Mouse (Mus musculus): ENCODE data around the gene Nhs. TPM values are rescaled to one million over a fixed set of nuclear protein-coding genes. Genes with fewer than 3 reads are reported as not detected.

Nhs gene
- total RNA-seq, 2 experiments from 2014 or later: 2.3 to 2.6 TPM

DNA sequence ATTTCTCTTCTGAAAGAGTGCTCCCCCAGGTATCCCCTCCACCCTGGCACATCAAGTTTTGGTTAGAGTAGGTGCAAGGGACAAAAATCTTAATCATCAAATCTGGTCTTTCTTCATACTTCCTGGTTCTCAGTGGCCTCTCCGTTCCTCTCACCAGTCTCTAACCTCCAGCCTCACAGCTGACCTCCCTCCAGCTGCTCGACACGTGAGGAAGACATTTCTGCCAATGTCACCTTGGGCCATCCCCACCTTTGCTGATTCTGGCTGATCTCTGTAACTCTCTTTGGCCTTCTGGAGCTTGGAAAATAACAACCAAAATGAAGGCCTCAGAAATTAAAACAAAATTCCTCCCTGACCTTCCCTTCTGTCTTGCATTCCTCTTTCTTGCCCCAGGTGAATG lies 160.7 kb downstream of the Nhs start:
- H3K4me3 ChIP-seq: no peak overlapping the region
- no peak overlapping the region for H3K27ac ChIP-seq
- no peak for DNase-seq (ENCODE audit: low spot score in 2 of 2)
- no peak for TF ChIP-seq CTCF (conservative IDR thresholded peaks at IDR 0.05)

DNA sequence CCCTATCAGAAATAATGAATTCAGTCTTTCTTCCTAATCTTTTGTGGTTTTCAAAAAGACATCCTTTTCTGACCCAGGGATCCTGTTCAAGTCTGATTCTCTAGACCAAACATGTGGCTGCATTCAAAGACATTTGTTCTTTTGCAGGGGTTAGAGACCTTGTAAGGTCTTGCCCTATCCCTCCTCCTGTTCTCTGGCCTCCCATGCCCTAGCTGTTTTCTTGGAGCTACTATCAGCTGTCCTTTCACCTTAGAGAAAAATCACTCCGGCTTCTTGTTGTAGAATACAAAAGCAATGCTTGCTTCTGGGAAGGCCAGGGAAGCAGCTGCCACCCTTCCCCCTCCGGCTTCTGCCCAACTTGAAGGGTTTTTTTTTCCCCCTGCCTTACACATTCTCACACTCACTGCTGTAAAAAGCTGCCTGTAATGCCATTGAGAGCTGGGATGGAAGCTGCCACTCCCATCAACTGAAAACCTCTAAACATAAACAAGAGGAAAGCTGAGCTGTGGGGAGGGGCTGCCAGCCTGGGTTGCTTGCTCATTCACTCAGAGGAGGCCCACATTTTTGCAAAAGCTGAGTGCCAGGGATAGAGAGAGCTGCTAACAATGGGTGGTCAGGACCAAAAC lies 162.2 kb downstream of the Nhs start:
- no peak overlapping the region for H3K4me3 ChIP-seq
- DNase-seq (ENCODE audit: low spot score in 2 of 2): no peak
- no peak overlapping the region for H3K27ac ChIP-seq
- no peak for TF ChIP-seq CTCF (conservative IDR thresholded peaks at IDR 0.05)

DNA sequence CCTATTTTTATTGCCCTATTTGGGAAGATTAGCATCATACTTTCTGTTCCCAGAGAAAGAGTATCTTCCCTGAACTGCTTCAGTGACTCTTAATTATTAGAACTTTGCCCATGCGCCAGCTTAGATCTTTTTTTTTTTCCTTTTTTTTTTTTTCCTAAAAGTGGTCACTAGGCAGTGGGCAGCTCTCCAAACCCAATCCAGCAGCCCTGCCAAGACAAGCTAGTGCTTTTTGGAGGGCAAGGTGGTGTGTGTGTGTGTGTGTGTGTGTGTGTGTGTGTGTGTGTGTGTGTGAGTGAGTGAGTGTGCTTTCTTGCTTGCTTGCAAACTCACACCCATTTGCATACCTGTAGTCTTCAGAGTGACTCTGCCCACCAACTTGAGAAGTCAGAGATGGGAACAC lies 169.4 kb downstream of the Nhs start:
- no peak for TF ChIP-seq CTCF (conservative IDR thresholded peaks at IDR 0.05)
- Histone ChIP-seq H3K27ac (no peak overlapping the region), H3K4me3 (no peak overlapping the region)
- no peak for DNase-seq (ENCODE audit: low spot score in 2 of 2)

DNA sequence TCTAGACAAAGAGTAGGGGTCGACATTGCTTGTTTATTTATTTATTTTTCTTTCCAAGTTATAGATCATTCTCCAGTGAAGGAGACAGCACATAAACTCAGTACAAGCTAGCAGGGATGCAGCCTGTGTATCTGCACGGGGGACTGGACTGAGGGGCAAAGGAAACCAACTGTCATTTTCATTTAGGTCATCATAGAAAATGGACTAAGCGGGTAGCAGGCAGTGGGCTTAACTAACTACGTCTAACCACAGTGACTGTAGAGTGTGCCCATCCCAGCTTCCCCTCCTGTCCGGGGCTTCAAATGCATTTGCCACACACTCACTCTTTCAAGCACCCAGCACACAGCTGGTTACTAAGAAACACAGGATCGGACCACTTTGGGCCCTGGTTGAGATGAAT lies 174.6 kb downstream of the Nhs start:
- DNase-seq (ENCODE audit: low spot score in 2 of 2): no peak
- H3K4me3 ChIP-seq: no peak overlapping the region
- H3K27ac ChIP-seq: no peak overlapping the region
- TF ChIP-seq CTCF (conservative IDR thresholded peaks at IDR 0.05): no peak

DNA sequence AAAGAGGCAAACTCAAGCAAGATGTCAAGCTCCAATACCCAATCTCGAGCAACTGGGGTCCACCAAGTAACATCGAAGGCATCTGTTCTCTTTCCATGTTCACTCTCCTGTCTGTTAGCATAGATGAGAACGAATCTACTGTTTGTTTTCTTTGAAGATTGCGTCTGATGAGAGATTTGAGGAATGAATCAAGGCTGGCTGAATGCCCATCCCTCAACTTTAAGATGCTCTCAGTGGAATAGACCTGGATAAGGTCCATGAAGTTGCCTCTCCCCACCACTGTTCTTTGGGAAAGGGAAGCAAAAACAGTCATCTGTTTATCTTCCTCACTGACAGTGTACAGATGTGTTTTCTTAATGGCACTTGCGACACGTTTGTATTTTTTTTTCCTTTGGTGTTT lies 178.1 kb downstream of the Nhs start:
- H3K4me3 ChIP-seq: no peak overlapping the region
- no peak for DNase-seq (ENCODE audit: low spot score in 2 of 2)
- H3K27ac ChIP-seq: no peak overlapping the region
- TF ChIP-seq CTCF (conservative IDR thresholded peaks at IDR 0.05): no peak

DNA sequence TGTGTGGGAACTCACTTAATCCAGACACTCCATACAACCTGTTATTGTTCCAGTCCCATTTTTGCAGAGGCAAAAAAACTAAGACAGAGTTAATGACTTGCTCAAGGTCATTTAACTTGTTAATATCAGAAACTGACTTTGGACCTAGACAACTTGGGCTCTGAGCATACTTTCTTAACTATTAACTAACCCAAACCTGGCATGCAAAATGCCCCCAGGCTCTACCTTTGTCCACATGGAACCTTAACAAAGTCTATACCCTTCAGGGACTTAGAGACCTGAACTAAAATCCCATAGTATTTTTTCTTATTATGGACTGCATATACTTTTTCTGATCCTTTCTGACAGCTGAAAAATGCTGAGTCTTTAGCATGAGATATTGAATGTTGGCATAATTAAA lies 179.6 kb downstream of the Nhs start:
- DNase-seq (ENCODE audit: low spot score in 2 of 2): no peak
- no peak overlapping the region for H3K27ac ChIP-seq
- H3K4me3 ChIP-seq: no peak overlapping the region
- no peak for TF ChIP-seq CTCF (conservative IDR thresholded peaks at IDR 0.05)

DNA sequence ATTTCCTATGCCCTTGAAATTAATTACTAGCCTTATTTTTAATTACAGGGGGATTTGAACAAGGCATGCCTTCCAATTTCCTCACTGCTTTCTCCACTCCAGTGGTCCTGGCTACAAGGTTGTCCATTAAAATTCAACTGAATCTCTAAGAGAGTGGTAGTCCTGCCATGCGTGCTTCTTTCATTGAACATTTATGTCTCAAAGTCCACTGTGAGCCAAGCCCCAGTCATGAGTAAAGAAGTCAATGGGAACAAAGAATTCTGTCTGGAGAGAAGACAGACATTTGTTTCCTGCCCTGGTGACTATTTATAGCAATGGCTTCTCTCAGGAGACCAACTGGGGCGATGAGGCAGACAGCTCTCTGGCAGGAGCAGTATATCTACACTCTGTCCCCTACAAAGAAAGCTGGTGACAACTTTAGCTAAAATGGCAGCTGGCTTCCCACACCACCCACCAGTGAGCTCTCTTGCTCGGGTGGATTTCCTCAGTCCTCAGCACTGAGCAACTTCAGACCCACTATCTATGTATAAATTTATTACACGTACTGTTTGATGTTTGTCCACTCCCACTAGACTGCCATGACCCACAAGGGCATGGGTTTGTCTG lies 182.2 kb downstream of the Nhs start:
- DNase-seq (ENCODE audit: low spot score in 2 of 2): no peak
- no peak overlapping the region for H3K27ac ChIP-seq
- no peak overlapping the region for H3K4me3 ChIP-seq
- no peak for TF ChIP-seq CTCF (conservative IDR thresholded peaks at IDR 0.05)

DNA sequence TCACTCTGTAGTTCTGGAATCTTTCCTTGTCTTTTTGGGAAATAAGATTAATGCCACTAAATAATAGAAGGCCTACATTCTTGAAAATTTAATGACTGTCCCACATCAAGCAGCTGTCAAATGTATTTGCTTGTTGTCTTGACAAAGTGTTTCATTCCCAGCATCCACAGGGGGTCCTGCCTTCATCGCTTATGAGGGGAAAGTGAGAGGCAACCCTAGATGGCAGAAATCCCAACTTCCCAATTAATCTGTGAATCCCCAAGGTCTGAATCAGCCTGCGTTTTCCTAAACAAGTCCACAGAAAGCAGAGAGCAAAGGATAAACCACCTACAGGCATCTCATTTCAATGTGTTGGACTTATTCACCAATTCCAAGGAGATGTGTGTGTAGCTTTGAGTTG lies 183.2 kb downstream of the Nhs start:
- Histone ChIP-seq H3K4me3 (no peak overlapping the region), H3K27ac (no peak overlapping the region)
- no peak for TF ChIP-seq CTCF (conservative IDR thresholded peaks at IDR 0.05)
- DNase-seq (ENCODE audit: low spot score in 2 of 2): no peak

DNA sequence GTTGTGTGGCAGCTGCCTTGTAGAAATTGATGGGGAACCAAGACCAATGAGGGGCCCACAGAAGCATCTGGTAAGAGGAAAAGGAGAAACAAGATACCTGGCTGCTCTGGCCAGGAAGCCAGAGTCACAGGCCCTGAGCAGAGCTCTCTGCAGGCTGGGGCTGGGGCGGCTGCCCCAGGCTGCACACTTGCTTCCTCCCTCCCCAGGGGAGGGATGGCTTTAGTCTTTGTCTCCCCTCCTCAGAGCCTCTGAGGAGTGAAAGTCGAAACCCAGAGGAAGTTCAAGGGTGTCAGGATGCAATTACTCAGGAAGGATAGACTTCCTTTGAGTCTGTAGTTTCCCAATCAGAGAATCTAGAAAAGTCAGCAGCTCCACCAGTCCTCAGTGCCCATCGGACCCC lies 186.0 kb downstream of the Nhs start:
- no peak for TF ChIP-seq CTCF (conservative IDR thresholded peaks at IDR 0.05)
- DNase-seq (ENCODE audit: low spot score in 2 of 2): no peak
- Histone ChIP-seq H3K27ac (no peak overlapping the region), H3K4me3 (no peak overlapping the region)

DNA sequence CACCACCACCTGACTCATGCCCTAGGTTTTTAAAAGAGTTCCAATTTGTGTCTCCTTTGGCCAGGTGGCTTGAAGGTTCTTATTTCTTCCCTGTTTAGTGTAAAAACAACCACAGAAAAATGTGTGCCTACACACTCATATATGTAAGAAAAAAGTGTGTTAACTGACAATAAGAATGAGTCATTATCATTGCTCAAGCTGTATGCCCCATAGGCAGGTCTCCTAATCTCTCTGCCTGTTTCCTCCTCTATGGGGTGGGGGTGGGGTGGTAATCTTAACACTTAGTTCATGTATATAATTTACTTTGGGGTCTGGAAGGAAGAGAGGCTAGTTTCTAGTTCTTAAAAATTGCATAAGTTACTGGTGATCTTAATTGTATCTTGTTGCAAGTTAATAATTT lies 186.8 kb downstream of the Nhs start:
- Histone ChIP-seq H3K27ac (no peak overlapping the region), H3K4me3 (no peak overlapping the region)
- DNase-seq (ENCODE audit: low spot score in 2 of 2): no peak
- no peak for TF ChIP-seq CTCF (conservative IDR thresholded peaks at IDR 0.05)

DNA sequence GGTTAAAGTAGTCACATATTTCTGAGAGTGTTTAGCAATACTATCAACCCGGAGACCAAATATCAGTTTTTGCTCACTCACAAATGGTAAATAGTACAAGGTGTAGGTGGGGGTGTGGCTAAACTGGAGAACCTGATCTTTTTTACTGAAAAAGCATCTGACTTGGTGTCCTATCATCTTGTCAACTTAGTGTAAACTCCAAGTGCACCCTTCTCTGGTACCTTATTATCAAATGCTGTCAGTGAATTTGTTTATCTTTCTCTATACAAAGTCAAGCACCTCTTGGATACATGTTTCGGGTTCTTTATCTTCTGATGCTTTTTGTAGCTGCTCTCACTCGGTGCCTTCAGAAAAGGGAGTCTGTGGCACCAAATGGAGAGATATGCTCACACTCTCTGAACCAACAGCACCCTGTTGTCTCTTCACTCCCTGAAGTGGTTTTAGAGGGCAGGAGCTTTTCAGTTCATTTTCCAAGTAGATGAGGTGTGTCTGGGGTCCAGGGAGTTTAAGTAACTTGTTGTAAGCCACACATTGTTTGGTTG lies 187.5 kb downstream of the Nhs start:
- no peak for TF ChIP-seq CTCF (conservative IDR thresholded peaks at IDR 0.05)
- no peak for DNase-seq (ENCODE audit: low spot score in 2 of 2)
- Histone ChIP-seq H3K4me3 (no peak overlapping the region), H3K27ac (no peak overlapping the region)

DNA sequence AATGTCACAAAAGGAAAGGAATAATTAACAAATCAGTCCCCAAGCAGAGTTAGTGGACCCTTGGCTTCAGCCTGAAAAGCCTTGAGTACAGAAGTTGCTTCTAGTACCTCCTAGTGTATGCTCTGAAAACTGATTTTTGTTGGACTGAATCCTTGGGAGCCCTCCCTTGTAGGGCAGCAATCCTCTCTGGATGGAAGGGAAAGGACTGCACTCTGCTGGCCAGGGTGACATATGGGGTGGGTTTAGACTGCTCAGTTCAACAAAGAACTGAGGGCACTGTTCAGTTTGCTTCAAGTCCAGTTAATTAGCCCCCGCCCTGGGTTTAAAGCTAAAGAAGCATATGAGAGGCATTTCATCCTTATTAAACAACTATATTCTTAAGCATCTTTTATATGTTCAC lies 188.4 kb downstream of the Nhs start:
- no peak for DNase-seq (ENCODE audit: low spot score in 2 of 2)
- no peak overlapping the region for H3K27ac ChIP-seq
- H3K4me3 ChIP-seq: no peak overlapping the region
- no peak for TF ChIP-seq CTCF (conservative IDR thresholded peaks at IDR 0.05)

DNA sequence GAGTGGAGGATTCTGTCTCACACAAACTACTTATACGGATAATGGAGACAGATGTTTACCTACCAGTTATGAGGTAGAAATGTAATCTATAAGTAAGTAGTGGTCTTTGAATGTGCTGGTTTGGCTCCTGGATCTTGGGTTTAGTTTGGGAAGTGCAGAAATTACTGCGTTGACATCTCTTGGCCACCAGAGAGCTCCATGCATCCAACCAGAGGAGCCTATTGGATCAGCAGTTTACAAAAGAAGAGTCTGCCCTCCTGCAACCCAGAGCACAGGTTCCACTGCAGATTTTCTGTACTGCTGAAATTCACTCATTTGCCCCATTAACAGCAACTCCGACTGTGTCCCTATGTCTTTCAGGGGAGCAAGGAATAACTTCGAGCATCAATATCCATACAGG lies 191.8 kb downstream of the Nhs start:
- Histone ChIP-seq H3K27ac (no peak overlapping the region), H3K4me3 (no peak overlapping the region)
- peak in 1 of 2 experiments; percentile 15 for DNase-seq (ENCODE audit: low spot score in 2 of 2)
- TF ChIP-seq CTCF (conservative IDR thresholded peaks at IDR 0.05): peak; percentile 78

DNA sequence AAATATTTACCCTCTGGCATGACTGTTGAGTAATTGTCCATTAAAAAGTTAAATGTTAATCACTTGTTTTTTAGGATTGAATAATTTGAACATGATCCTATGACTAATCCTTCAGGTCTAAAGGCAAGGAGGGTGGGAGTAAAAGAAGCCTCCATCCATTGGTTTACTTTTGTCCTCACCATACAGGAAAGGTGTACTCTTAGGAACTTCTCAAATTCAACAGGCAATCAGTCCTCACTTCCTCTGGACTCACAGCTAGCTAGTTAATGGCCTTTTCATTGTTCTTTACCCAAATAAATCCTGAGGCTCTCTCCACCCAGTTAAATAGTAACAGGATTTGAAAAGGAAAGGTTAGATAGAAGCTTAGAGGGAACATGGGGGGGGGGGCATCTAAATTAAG lies 196.2 kb downstream of the Nhs start:
- DNase-seq (ENCODE audit: low spot score in 2 of 2): no peak
- Histone ChIP-seq H3K27ac (no peak overlapping the region), H3K4me3 (no peak overlapping the region)
- no peak for TF ChIP-seq CTCF (conservative IDR thresholded peaks at IDR 0.05)
